Mouse (Mus musculus) CH12.LX (cell line): ENCODE data around the gene Mipep. TPM values are rescaled to one million over a fixed set of nuclear protein-coding genes. Genes with fewer than 3 reads are reported as not detected.

Experiments
- DNase-seq: peaks from one replicate; pipeline ENCODE4 v3.0.0-alpha.2; 2013; ENCODE audit errors: extremely low read depth
- H3K27ac ChIP-seq: 2 replicates; pipeline ENCODE4 v1.5.1; 2012; ENCODE audit warnings: low read depth, mild to moderate bottlenecking, control low read depth, moderate library complexity; ENCODE audit not compliant: insufficient read depth
- H3K27me3 ChIP-seq: replicated peaks from 2 replicates; pipeline ENCODE3; 2012; ENCODE audit warnings: inconsistent platforms
- H3K36me3 ChIP-seq, 2 experiments: replicated peaks in 1 of 2; 2 replicates each; pipeline versions ENCODE3 to v1.6.1; 2012; ENCODE audit warnings: inconsistent platforms in 1 of 2, low read length in 1 of 2, mild to moderate bottlenecking in 1 of 2, mixed read lengths in 1 of 2, moderate library complexity in 1 of 2; ENCODE audit not compliant: control insufficient read depth in 1 of 2, insufficient read depth in 1 of 2
- H3K4me1 ChIP-seq, 2 experiments: 2 replicates each; pipeline ENCODE4 v1.6.1; 2012; ENCODE audit warnings: inconsistent platforms in 1 of 2, moderate library complexity in 1 of 2; ENCODE audit not compliant: insufficient read depth in 2 of 2, control insufficient read depth in 1 of 2
- H3K4me2 ChIP-seq: 2 replicates; pipeline ENCODE4 v1.6.1; 2012; ENCODE audit warnings: low read depth, mild to moderate bottlenecking, control low read depth; ENCODE audit not compliant: poor library complexity, insufficient read depth, severe bottlenecking
- H3K4me3 ChIP-seq, 3 experiments: fragments of 150-350 bp in 1 of 3; sonication (generic) in 1 of 3; replicated peaks in 1 of 3; 2 replicates each; pipeline versions ENCODE3 to v1.5.1; 2011 to 2012; ENCODE audit warnings: low read depth in 2 of 3, low read length in 2 of 3, mild to moderate bottlenecking in 2 of 3, moderate library complexity in 2 of 3, control low read depth in 1 of 3, improper control_type of control experiment in 1 of 3, inconsistent platforms in 1 of 3, mixed read lengths in 1 of 3; ENCODE audit not compliant: poor library complexity in 1 of 3
- H3K79me2 ChIP-seq: replicated peaks from 2 replicates; pipeline ENCODE4 v1.6.1; 2012; ENCODE audit warnings: mild to moderate bottlenecking, moderate library complexity; ENCODE audit not compliant: control insufficient read depth, poor library complexity, insufficient read depth, severe bottlenecking; ENCODE audit errors: extremely low read depth
- H3K9ac ChIP-seq: 2 replicates; pipeline ENCODE4 v1.6.1; 2012; ENCODE audit warnings: low read depth, mild to moderate bottlenecking, control low read depth, moderate library complexity; ENCODE audit not compliant: insufficient read depth
- H3K9me3 ChIP-seq: replicated peaks from 2 replicates; pipeline ENCODE3; 2012; ENCODE audit warnings: low read length, inconsistent platforms, mixed read lengths
- CHD1 ChIP-seq: IDR thresholded peaks from 2 replicates; pipeline ENCODE4 v1.6.1; 2012; ENCODE audit warnings: low read depth, low read length, improper control_type of control experiment, inconsistent platforms
- CTCF ChIP-seq, 2 experiments: IDR thresholded peaks in 1 of 2; conservative IDR thresholded peaks in 1 of 2; 2 replicates each; pipeline ENCODE4 v1.5.1; 2011 to 2012; ENCODE audit warnings: low read depth in 2 of 2, low read length in 2 of 2, improper control_type of control experiment in 1 of 2, inconsistent platforms in 1 of 2, mild to moderate bottlenecking in 1 of 2, moderate library complexity in 1 of 2
- ELF1 ChIP-seq: IDR thresholded peaks from 2 replicates; pipeline ENCODE4 v1.6.1; 2014; ENCODE audit warnings: low read depth, mild to moderate bottlenecking, inconsistent platforms, low read length, improper control_type of control experiment
- GABPA ChIP-seq: IDR thresholded peaks from 2 replicates; pipeline ENCODE4 v1.6.1; 2012; ENCODE audit warnings: low read depth, low read length, improper control_type of control experiment, inconsistent platforms; ENCODE audit not compliant: insufficient replicate concordance
- JUN ChIP-seq: IDR thresholded peaks from 2 replicates; pipeline ENCODE4 v1.6.1; 2011; ENCODE audit warnings: low read depth, mild to moderate bottlenecking, low read length, improper control_type of control experiment, moderate library complexity; ENCODE audit not compliant: insufficient read depth
- JUND ChIP-seq: conservative IDR thresholded peaks from 2 replicates; pipeline ENCODE4 v1.6.1; 2011; ENCODE audit warnings: low read depth, low read length, improper control_type of control experiment
- KAT2A ChIP-seq: IDR thresholded peaks from 2 replicates; pipeline ENCODE4 v1.6.1; 2012; ENCODE audit warnings: low read length, improper control_type of control experiment, inconsistent platforms; ENCODE audit not compliant: insufficient replicate concordance
- MAX ChIP-seq: IDR thresholded peaks from 2 replicates; pipeline ENCODE4 v1.6.1; 2011; ENCODE audit warnings: low read length, improper control_type of control experiment
- MAZ ChIP-seq: IDR thresholded peaks from 2 replicates; pipeline ENCODE4 v1.6.1; 2012; ENCODE audit warnings: low read depth, mild to moderate bottlenecking, inconsistent platforms, low read length, improper control_type of control experiment, moderate library complexity
- MEF2A ChIP-seq: IDR thresholded peaks from 2 replicates; pipeline ENCODE4 v1.6.1; 2014; ENCODE audit warnings: low read depth, mild to moderate bottlenecking, inconsistent platforms, low read length, improper control_type of control experiment, borderline replicate concordance
- MXI1 ChIP-seq: IDR thresholded peaks from 2 replicates; pipeline ENCODE4 v1.6.1; 2011; ENCODE audit warnings: mild to moderate bottlenecking, low read depth, low read length, improper control_type of control experiment
- MYC ChIP-seq: IDR thresholded peaks from 2 replicates; pipeline ENCODE4 v1.6.1; 2011; ENCODE audit warnings: low read depth, mild to moderate bottlenecking, improper control_type of control experiment, low read length
- NELFE ChIP-seq: IDR thresholded peaks from 2 replicates; pipeline ENCODE4 v1.6.1; 2011; ENCODE audit warnings: low read depth, low read length, improper control_type of control experiment
- NRF1 ChIP-seq: IDR thresholded peaks from 2 replicates; pipeline ENCODE4 v1.6.1; 2014; ENCODE audit warnings: low read depth, mild to moderate bottlenecking, inconsistent platforms, low read length, improper control_type of control experiment, moderate library complexity
- POLR2A ChIP-seq: IDR thresholded peaks from 2 replicates; pipeline ENCODE4 v1.6.1; 2011; ENCODE audit warnings: low read depth, mild to moderate bottlenecking, improper control_type of control experiment, low read length
- POLR2AphosphoS2 ChIP-seq: IDR thresholded peaks from 2 replicates; pipeline ENCODE4 v1.6.1; 2011; ENCODE audit warnings: low read depth, low read length, improper control_type of control experiment
- RCOR1 ChIP-seq: conservative IDR thresholded peaks from 2 replicates; pipeline ENCODE4 v1.6.1; 2012; ENCODE audit warnings: low read depth, mild to moderate bottlenecking, inconsistent platforms, low read length, improper control_type of control experiment
- SIN3A ChIP-seq: IDR thresholded peaks from 2 replicates; pipeline ENCODE4 v1.6.1; 2012; ENCODE audit warnings: low read length, improper control_type of control experiment, inconsistent platforms
- SMC3 ChIP-seq: IDR thresholded peaks from 2 replicates; pipeline ENCODE4 v1.6.1; 2011; ENCODE audit warnings: low read depth, low read length, improper control_type of control experiment
- TCF12 ChIP-seq: IDR thresholded peaks from 2 replicates; pipeline ENCODE4 v1.6.1; 2014; ENCODE audit warnings: low read depth, mild to moderate bottlenecking, inconsistent platforms, low read length, improper control_type of control experiment
- UBTF ChIP-seq: IDR thresholded peaks from 2 replicates; pipeline ENCODE4 v1.6.1; 2012; ENCODE audit warnings: low read depth, mild to moderate bottlenecking, inconsistent platforms, low read length, improper control_type of control experiment, moderate library complexity
- USF1 ChIP-seq: IDR thresholded peaks from 2 replicates; pipeline ENCODE4 v1.6.1; 2014; ENCODE audit warnings: low read depth, mild to moderate bottlenecking, inconsistent platforms, low read length, improper control_type of control experiment
- USF2 ChIP-seq: conservative IDR thresholded peaks from 2 replicates; pipeline ENCODE4 v1.6.1; 2011; ENCODE audit warnings: low read depth, low read length, improper control_type of control experiment
- ZC3H11A ChIP-seq: IDR thresholded peaks from 2 replicates; pipeline ENCODE4 v1.6.1; 2012; ENCODE audit warnings: low read depth, mild to moderate bottlenecking, inconsistent platforms, low read length, improper control_type of control experiment
- ZMIZ1 ChIP-seq: IDR thresholded peaks from 2 replicates; pipeline ENCODE4 v1.6.1; 2012; ENCODE audit warnings: low read depth, mild to moderate bottlenecking, inconsistent platforms, low read length, improper control_type of control experiment
- ZNF384 ChIP-seq: IDR thresholded peaks from 2 replicates; pipeline ENCODE4 v1.6.1; 2012; ENCODE audit warnings: low read depth, low read length, improper control_type of control experiment, inconsistent platforms
- dilution Hi-C: fragments of 300-500 bp; cut with MboI; formaldehyde crosslinking; loops from 2 replicates; pipeline ENCODE4 v1.14.3; 2020; ENCODE audit warnings: low sequenced_read_pairs; ENCODE audit not compliant: extremely low pct_unique_long_range_greater_than_20kb, extremely low pct_ligation_motif_present
- in situ Hi-C: fragments of 300-500 bp; cut with MboI; formaldehyde crosslinking; loops from 3 replicates; pipeline ENCODE4 v1.14.3; 2019; ENCODE audit warnings: low sequenced_read_pairs, low pct_ligation_motif_present, low pct_unique_long_range_greater_than_20kb, mixed read lengths
- polyA plus RNA-seq: library from polyadenylated mRNA; unstranded; fragments of >175 nt; gene quantifications from 2 replicates; pipeline ENCODE4 v1.2.1, GENCODE M21; 2012; ENCODE audit warnings: low read depth; ENCODE audit not compliant: insufficient read length
- total RNA-seq, 2 experiments: library from RNA; depleted of rRNA; stranded (reverse); fragments of 300-350 nt in 1 of 2; fragments of >200 nt in 1 of 2; gene quantifications; 2 replicates each; pipeline ENCODE4 v1.2.3; 2012 to 2014

Mipep gene
- total and polyA plus RNA-seq, 3 experiments: 33.1 to 37.2 (median 36.6) TPM

DNA sequence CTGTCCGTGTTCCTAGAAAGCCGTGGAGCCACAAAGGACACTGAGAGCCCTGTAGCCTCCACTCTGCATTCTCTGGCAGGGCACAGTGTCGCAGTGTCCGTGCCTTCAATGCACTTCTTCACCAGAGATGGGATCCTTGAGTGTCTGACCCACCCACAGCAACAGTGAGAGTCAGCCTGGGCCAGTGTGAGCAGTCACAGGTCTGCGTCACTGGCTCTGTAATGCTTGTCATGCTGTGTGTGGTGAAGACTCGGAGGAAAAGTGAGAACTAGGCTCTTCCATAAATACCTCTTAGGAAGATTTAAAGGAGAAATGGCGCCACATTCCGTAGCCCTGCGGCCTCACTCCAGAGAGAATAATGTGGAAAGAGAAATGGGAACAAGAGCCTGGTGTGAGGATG is 84.0 kb downstream of the Mipep start:
- Histone ChIP-seq H3K4me2 (no peak overlapping the region), H3K4me1 (no peaks in the 10 kb centered on the region), H3K27me3 (no peaks in the 10 kb centered on the region), H3K9ac (no peak overlapping the region), H3K4me3 (no peak overlapping the region), H3K27ac (no peak overlapping the region), H3K36me3 (peaks cover 36 to 75% of the 10 kb centered on the region in 2 experiments), H3K9me3 (no peaks in the 10 kb centered on the region), H3K79me2 (no peaks in the 10 kb centered on the region)
- in situ Hi-C loops: no loop called here
- dilution Hi-C loops: no loop called here
- TF ChIP-seq ELF1 (no peak), CTCF (conservative IDR thresholded peaks at IDR 0.05 in 1 of 2, IDR thresholded peaks at IDR 0.05 in 1 of 2; ENCODE audit: low read depth in 2 of 2, low read length in 2 of 2) (no peak), ZMIZ1 (no peak), UBTF (no peak), MAZ (no peak), USF1 (no peak), SMC3 (no peak), KAT2A (no peak), USF2 (no peak), TCF12 (no peak)
- no peak for DNase-seq

GRCm38 (mm10) chr14:60871831-60872230 is 87.5 kb downstream of the Mipep start:
- H3K79me2 ChIP-seq: no peaks in the 10 kb centered on the region

DNA sequence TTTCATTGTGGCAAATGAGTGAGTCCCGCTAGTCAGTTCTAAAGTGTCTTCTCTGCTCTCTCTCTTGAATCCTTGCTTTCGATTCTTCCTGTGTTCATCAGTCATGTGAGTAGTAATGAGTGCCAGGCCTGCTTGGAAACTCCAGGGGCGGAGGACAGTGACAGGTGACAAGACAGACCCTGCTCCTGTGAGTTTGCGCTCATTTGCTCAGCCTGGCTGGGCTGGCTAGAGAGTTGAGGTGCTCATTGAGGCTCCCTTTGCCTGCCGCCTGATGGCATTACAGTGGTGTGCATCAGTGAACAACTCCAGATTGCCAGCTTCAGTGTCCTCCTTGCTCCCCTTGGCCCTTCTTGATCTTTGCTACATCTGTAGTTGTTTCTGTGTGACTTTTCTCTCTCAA is 97.7 kb downstream of the Mipep start:
- TF ChIP-seq ZNF384: no peak
- TF ChIP-seq POLR2AphosphoS2: no peak
- no peak for TF ChIP-seq NELFE
- no peak for TF ChIP-seq MEF2A
- TF ChIP-seq NRF1: no peak
- TF ChIP-seq MAZ: no peak
- no peak for TF ChIP-seq GABPA
- no peak for TF ChIP-seq MAX
- TF ChIP-seq RCOR1: no peak
- TF ChIP-seq USF1: no peak
- no peak for TF ChIP-seq MYC
- no peak for TF ChIP-seq SIN3A
- TF ChIP-seq MXI1: no peak
- no peak for TF ChIP-seq JUND
- no peak for TF ChIP-seq POLR2A
- TF ChIP-seq USF2: no peak
- no peak for TF ChIP-seq CHD1
- no peak for TF ChIP-seq JUN
- TF ChIP-seq CTCF (conservative IDR thresholded peaks at IDR 0.05 in 1 of 2, IDR thresholded peaks at IDR 0.05 in 1 of 2; ENCODE audit: low read depth in 2 of 2, low read length in 2 of 2): no peak
- no peak overlapping the region for H3K4me2 ChIP-seq
- no peak overlapping the region for H3K4me3 ChIP-seq
- H3K9me3 ChIP-seq: peaks cover 6% of the 10 kb centered on the region
- no peaks in the 10 kb centered on the region for H3K4me1 ChIP-seq
- H3K9ac ChIP-seq: no peak overlapping the region
- peaks cover 6 to 40% of the 10 kb centered on the region in 2 experiments for H3K36me3 ChIP-seq
- no peak for DNase-seq
- dilution Hi-C loops: no loop called here
- no peak overlapping the region for H3K27ac ChIP-seq
- in situ Hi-C loops: no loop called here
- no peaks in the 10 kb centered on the region for H3K27me3 ChIP-seq
- no peaks in the 10 kb centered on the region for H3K79me2 ChIP-seq

More at GRCm38 (mm10) chr14:60871831-60872230, 87.5 kb downstream of the Mipep start:
- Histone ChIP-seq H3K27ac (no peak overlapping the region), H3K4me3 (no peak overlapping the region), H3K9me3 (no peaks in the 10 kb centered on the region), H3K9ac (no peak overlapping the region), H3K27me3 (no peaks in the 10 kb centered on the region), H3K4me1 (no peaks in the 10 kb centered on the region), H3K36me3 (peaks cover 40 to 68% of the 10 kb centered on the region in 2 experiments), H3K4me2 (no peak overlapping the region)
- TF ChIP-seq ZC3H11A (no peak), JUN (no peak), SIN3A (no peak), GABPA (no peak)
- in situ Hi-C loops: no loop called here
- no peak for DNase-seq
- dilution Hi-C loops: no loop called here
